ENCODE assay signal across 9 mouse cellular contexts in genomic region chr4:59859693-59860425, GRCm38 (mm10). TPM values are rescaled to one million over a fixed set of nuclear protein-coding genes. Genes with fewer than 3 reads are reported as not detected.
DNase-seq lines count a peak whose midpoint lies in the region; ATAC-seq and TF ChIP-seq lines count a peak whose summit lies in the region.
"Had no signal": no experiment of that assay in that cellular context is flagged by ENCODE, and none has a peak within 500 bp of the region (broad histone marks: within the 10 kb centered on the region; RNA-seq: fewer than 3 reads in every experiment).

No protein-coding gene starts in this region.

- H3K9ac ChIP-seq in kidney, postnatal 0 days (ENCODE audit: low read depth, low read length), result no peak overlapping the region
- H3K9ac ChIP-seq in stomach, postnatal 0 days (ENCODE audit: low read length), result no peak overlapping the region

- WGBS in kidney, postnatal 0 days, result 50% methylated on average over 16 of the region's 16 CpGs
- WGBS in stomach, postnatal 0 days, result 46% methylated on average over 16 of the region's 16 CpGs

- no peak for TF ChIP-seq EP300 in stomach, postnatal 0 days (optimal IDR thresholded peaks at IDR 0.05)

- no peaks in the 10 kb centered on the region for H3K27me3 ChIP-seq in kidney, postnatal 0 days (ENCODE audit: insufficient read depth, low read length)
- H3K27me3 ChIP-seq in stomach, postnatal 0 days (ENCODE audit: control insufficient read depth, insufficient read depth, low read length), result no peaks in the 10 kb centered on the region

- H3K4me3 ChIP-seq in kidney, postnatal 0 days (replicated peaks; ENCODE audit: low read depth, low read length), result no peak overlapping the region
- no peak overlapping the region for H3K4me3 ChIP-seq in stomach, postnatal 0 days (ENCODE audit: low read depth, low read length)

- intact Hi-C loops in left cerebral cortex, postnatal 4 days (cut with DNase I), result loop anchor here (5.0 kb wide), 1 partner anchor 53 kb away; the partner anchor contains the start of gene Snx30

- H3K9me3 ChIP-seq in kidney, postnatal 0 days (replicated peaks; ENCODE audit: low read length), result no peaks in the 10 kb centered on the region
- no peaks in the 10 kb centered on the region for H3K9me3 ChIP-seq in stomach, postnatal 0 days (ENCODE audit: control insufficient read depth, low read length)

- TF ChIP-seq CTCF in kidney, postnatal 0 days (IDR thresholded peaks at IDR 0.05; ENCODE audit: low read depth), result no peak
- no peak for TF ChIP-seq CTCF in stomach, postnatal 0 days (IDR thresholded peaks at IDR 0.05; ENCODE audit: low read depth)

- H3K4me2 ChIP-seq in kidney, postnatal 0 days (ENCODE audit: low read length), result no peak overlapping the region
- H3K4me2 ChIP-seq in stomach, postnatal 0 days (replicated peaks; ENCODE audit: low read depth), result 0 out of 2 replicates have a peak overlapping the region, but pooled peaks have one; percentile 1

- H3K4me1 ChIP-seq in kidney, postnatal 0 days (replicated peaks; ENCODE audit: insufficient read depth, low read length), result 0 out of 2 replicates have a peak, but pooled peaks cover 6% of the 10 kb centered on the region
- no peaks in the 10 kb centered on the region for H3K4me1 ChIP-seq in stomach, postnatal 0 days (replicated peaks; ENCODE audit: control insufficient read depth, insufficient read depth)

- ATAC-seq in cerebellum, adult (ENCODE audit: insufficient number of reproducible peaks, low FRiP score, low TSS enrichment), result peak; percentile 93
- peak; percentile 84 for ATAC-seq in kidney, postnatal 0 days (replicated peaks; ENCODE audit: low FRiP score, low read depth)
- ATAC-seq in stomach, postnatal 0 days (ENCODE audit: low FRiP score, low TSS enrichment), result peak; percentile 93

- no peaks in the 10 kb centered on the region for H3K36me3 ChIP-seq in kidney, postnatal 0 days (ENCODE audit: insufficient read depth, low read length)
- no peaks in the 10 kb centered on the region for H3K36me3 ChIP-seq in stomach, postnatal 0 days (ENCODE audit: control insufficient read depth, insufficient read depth, low read length)

- peak overlapping the region; percentile 25; the same call in 1 of the 2 replicates for H3K27ac ChIP-seq in kidney, postnatal 0 days
- peak overlapping the region; percentile 72 for H3K27ac ChIP-seq in stomach, postnatal 0 days (replicated peaks)

- DNase-seq in cerebellum, postnatal 4 days (ENCODE audit: low spot score in 2 of 2), result no peak
- DNase-seq in urinary bladder, adult 18-20 months (ENCODE audit: low spot score in 2 of 2), result peak; percentile 23 to 54
- no peak for DNase-seq in urinary bladder, postnatal 10 days (ENCODE audit: low spot score)
- peak; percentile 19 for DNase-seq in kidney, postnatal 0 days (ENCODE audit: low spot score)
- DNase-seq in stomach, postnatal 0 days (ENCODE audit: low spot score), result peak; percentile 76
- DNase-seq in left cerebral cortex, postnatal 4 days, result no peak
- DNase-seq in adrenal gland, adult (ENCODE audit: inconsistent age in 2 of 2, low spot score in 1 of 2), result no peak

RNA-seq across cellular contexts. Expression of gene Snx30, which starts 54.2 kb away (rescaled TPM):
- 6.0 and 7.0 TPM in 2 replicates for polyA plus RNA-seq in kidney, postnatal 0 days (2015; fragmentation: Nextera tagmentation; extraction: Ambion mirVana)
- polyA plus RNA-seq in stomach, postnatal 0 days (2015; fragmentation: Nextera tagmentation; extraction: Ambion mirVana), result 3.0 and 3.5 TPM in 2 replicates
- 10 to 100 TPM; 32.0 to 38.0 TPM for total RNA-seq in left cerebral cortex, postnatal 4 days (2021)

RNA-seq across cellular contexts. Expression of gene Slc46a2, which starts 55.0 kb away (rescaled TPM):
- 0.08 and 0.24 TPM in 2 replicates for polyA plus RNA-seq in kidney, postnatal 0 days (2015; fragmentation: Nextera tagmentation; extraction: Ambion mirVana)
- polyA plus RNA-seq in stomach, postnatal 0 days (2015; fragmentation: Nextera tagmentation; extraction: Ambion mirVana), result 9.5 and 10.5 TPM in 2 replicates
- total RNA-seq in left cerebral cortex, postnatal 4 days (2021), result not detected
- polyA plus RNA-seq: large intestine, adult 2 months had no signal

RNA-seq across cellular contexts. Expression of gene Inip, which starts 58.5 kb away (rescaled TPM):
- 40.2 and 45.3 TPM in 2 replicates for polyA plus RNA-seq in kidney, postnatal 0 days (2015; fragmentation: Nextera tagmentation; extraction: Ambion mirVana)
- polyA plus RNA-seq in stomach, postnatal 0 days (2015; fragmentation: Nextera tagmentation; extraction: Ambion mirVana), result 22.2 and 23.5 TPM in 2 replicates
- 10 to 100 TPM; 22.3 to 22.4 TPM for total RNA-seq in left cerebral cortex, postnatal 4 days (2021)

Comparison
In these comparisons a context has a peak if more than half of its experiments do, and no peak if none do; other contexts are left out.
1. DNase-seq: peak in urinary bladder, adult 18-20 months (2 of 2), kidney, postnatal 0 days (single experiment) and stomach, postnatal 0 days (single experiment); none in cerebellum, postnatal 4 days (0 of 2), urinary bladder, postnatal 10 days (single experiment), left cerebral cortex, postnatal 4 days (single experiment) and adrenal gland, adult (0 of 2).
2. Peak in every context shown above with its lines, with median percentiles within 50 percentile points of each other: ATAC-seq.